Mouse (Mus musculus) CH12.LX (cell line): ENCODE data around the gene Prrt4.

Source experiments
- CHD1 ChIP-seq: IDR thresholded peaks from 2 replicates; pipeline ENCODE4 v1.6.1; 2012; ENCODE audit warnings: low read depth, low read length, improper control_type of control experiment, inconsistent platforms
- CTCF ChIP-seq, 2 experiments: IDR thresholded peaks in 1 of 2; conservative IDR thresholded peaks in 1 of 2; 2 replicates each; pipeline ENCODE4 v1.5.1; 2011 to 2012; ENCODE audit warnings: low read depth in 2 of 2, low read length in 2 of 2, improper control_type of control experiment in 1 of 2, inconsistent platforms in 1 of 2, mild to moderate bottlenecking in 1 of 2, moderate library complexity in 1 of 2
- ETS1 ChIP-seq: conservative IDR thresholded peaks from 2 replicates; pipeline ENCODE4 v1.6.1; 2012; ENCODE audit warnings: low read depth, mild to moderate bottlenecking, inconsistent platforms, low read length, improper control_type of control experiment, moderate library complexity
- HCFC1 ChIP-seq: IDR thresholded peaks from 2 replicates; pipeline ENCODE4 v1.6.1; 2012; ENCODE audit warnings: low read depth, mild to moderate bottlenecking, inconsistent platforms, low read length, improper control_type of control experiment
- MAFK ChIP-seq: IDR thresholded peaks from 2 replicates; pipeline ENCODE4 v1.6.1; 2011; ENCODE audit warnings: low read length, improper control_type of control experiment; ENCODE audit not compliant: insufficient replicate concordance
- MXI1 ChIP-seq: IDR thresholded peaks from 2 replicates; pipeline ENCODE4 v1.6.1; 2011; ENCODE audit warnings: mild to moderate bottlenecking, low read depth, low read length, improper control_type of control experiment
- PAX5 ChIP-seq: IDR thresholded peaks from 2 replicates; pipeline ENCODE4 v1.6.1; 2012; ENCODE audit warnings: low read length, inconsistent platforms, mixed read lengths
- POLR2A ChIP-seq: IDR thresholded peaks from 2 replicates; pipeline ENCODE4 v1.6.1; 2011; ENCODE audit warnings: low read depth, mild to moderate bottlenecking, improper control_type of control experiment, low read length
- POLR2AphosphoS2 ChIP-seq: IDR thresholded peaks from 2 replicates; pipeline ENCODE4 v1.6.1; 2011; ENCODE audit warnings: low read depth, low read length, improper control_type of control experiment
- RAD21 ChIP-seq: IDR thresholded peaks from 2 replicates; pipeline ENCODE4 v1.6.1; 2011; ENCODE audit warnings: low read depth, mild to moderate bottlenecking, low read length, improper control_type of control experiment, moderate library complexity
- TCF12 ChIP-seq: IDR thresholded peaks from 2 replicates; pipeline ENCODE4 v1.6.1; 2014; ENCODE audit warnings: low read depth, mild to moderate bottlenecking, inconsistent platforms, low read length, improper control_type of control experiment
- USF1 ChIP-seq: IDR thresholded peaks from 2 replicates; pipeline ENCODE4 v1.6.1; 2014; ENCODE audit warnings: low read depth, mild to moderate bottlenecking, inconsistent platforms, low read length, improper control_type of control experiment
- ZMIZ1 ChIP-seq: IDR thresholded peaks from 2 replicates; pipeline ENCODE4 v1.6.1; 2012; ENCODE audit warnings: low read depth, mild to moderate bottlenecking, inconsistent platforms, low read length, improper control_type of control experiment

GRCm38 (mm10) chr6:29145456-29146307 lies 33.7 kb downstream of the Prrt4 start:
- TF ChIP-seq ZMIZ1 (no peak), CTCF (conservative IDR thresholded peaks at IDR 0.05 in 1 of 2, IDR thresholded peaks at IDR 0.05 in 1 of 2; ENCODE audit: low read depth in 2 of 2, low read length in 2 of 2) (no peak), TCF12 (no peak), ETS1 (no peak), MXI1 (no peak), POLR2AphosphoS2 (no peak), PAX5 (no peak), RAD21 (no peak), MAFK (no peak), POLR2A (no peak), CHD1 (no peak), HCFC1 (no peak), USF1 (no peak)
